Comparison of ENCODE assay signal across 11 mouse cellular contexts in genomic region chr5:113120741-113121590, GRCm38 (mm10). TPM values are rescaled to one million over a fixed set of nuclear protein-coding genes. Genes with fewer than 3 reads are reported as not detected.
A peak's percentile ranks its signal among the peaks of the same experiment; 100 is the strongest.
DNase-seq lines count a peak whose midpoint lies in the region; ATAC-seq and TF ChIP-seq lines count a peak whose summit lies in the region.
"Had no signal": no experiment of that assay in that cellular context is flagged by ENCODE, and none has a peak within 500 bp of the region (broad histone marks: within the 10 kb centered on the region; RNA-seq: fewer than 3 reads in every experiment).

No protein-coding gene starts in this region.

- H3K9ac ChIP-seq in heart, embryonic 13.5 days = peak overlapping the region; percentile 12
- H3K9ac ChIP-seq in lung, embryonic 14.5 days = no peak overlapping the region
- no peak overlapping the region for H3K9ac ChIP-seq in embryonic facial prominence, embryonic 13.5 days
- H3K9ac ChIP-seq in limb, embryonic 14.5 days (ENCODE audit: low read depth, low read length, severe bottlenecking) = 0 out of 2 replicates have a peak overlapping the region, but pooled peaks have one; percentile 2

- no peak for TF ChIP-seq POLR2A in limb, embryonic 14.5 days (IDR thresholded peaks at IDR 0.05; ENCODE audit: borderline replicate concordance, extremely low read depth, insufficient read depth, insufficient read length)

- ATAC-seq in heart, embryonic 13.5 days (ENCODE audit: extremely low read depth, insufficient number of reproducible peaks, low FRiP score, low TSS enrichment) = no peak
- peak; percentile 59; the same call in 1 of the 2 replicates for ATAC-seq in lung, embryonic 14.5 days (ENCODE audit: insufficient read depth)
- peak; percentile 33; the same call in 1 of the 2 replicates for ATAC-seq in embryonic facial prominence, embryonic 13.5 days (ENCODE audit: insufficient number of reproducible peaks, insufficient read depth, low FRiP score, low TSS enrichment, low read depth)
- peak; percentile 70; the same call in 1 of the 2 replicates for ATAC-seq in limb, embryonic 14.5 days (ENCODE audit: low FRiP score, low read depth)
- ATAC-seq in monocyte, adult 5-6 weeks (replicated peaks; ENCODE audit: insufficient number of reproducible peaks, low FRiP score, low TSS enrichment, poor library complexity, severe bottlenecking) = no peak

- TF ChIP-seq CTCF in lung, embryonic 14.5 days (IDR thresholded peaks at IDR 0.05; ENCODE audit: low read depth) = no peak

- H3K4me1 ChIP-seq in heart, embryonic 13.5 days = peaks cover 88% of the 10 kb centered on the region
- H3K4me1 ChIP-seq in lung, embryonic 14.5 days (ENCODE audit: insufficient read depth) = peaks cover 18% of the 10 kb centered on the region; the same call in 1 of the 2 replicates
- H3K4me1 ChIP-seq in embryonic facial prominence, embryonic 13.5 days = peaks cover 52% of the 10 kb centered on the region
- H3K4me1 ChIP-seq in limb, embryonic 14.5 days (ENCODE audit: control insufficient read depth, insufficient read depth, low read length) = peaks cover 40% of the 10 kb centered on the region

- H3K27ac ChIP-seq in heart, embryonic 13.5 days (replicated peaks) = peak overlapping the region; percentile 61; the same call in 1 of the 2 replicates
- H3K27ac ChIP-seq in lung, embryonic 14.5 days (ENCODE audit: low read depth) = peak overlapping the region; percentile 68; the same call in 1 of the 2 replicates
- H3K27ac ChIP-seq in embryonic facial prominence, embryonic 13.5 days = peak overlapping the region; percentile 73
- H3K27ac ChIP-seq in limb, embryonic 14.5 days (replicated peaks; ENCODE audit: low read depth, low read length) = peak overlapping the region; percentile 73

- DNase-seq in heart, postnatal 25 days (ENCODE audit: low spot score) = no peak
- DNase-seq in lung, embryonic 14.5 days = no peak
- DNase-seq in lung, postnatal 14 days = no peak
- DNase-seq in limb, embryonic 14.5 days (ENCODE audit: low spot score) = no peak
- no peak for DNase-seq in cerebellum, adult 11-12 months
- DNase-seq: kidney, adult 8-10 months had no signal

- H3K9me3 ChIP-seq in heart, embryonic 13.5 days = no peaks in the 10 kb centered on the region
- H3K9me3 ChIP-seq in lung, embryonic 14.5 days (ENCODE audit: low read depth, low read length) = no peaks in the 10 kb centered on the region
- 0 out of 2 replicates have a peak, but pooled peaks cover 2% of the 10 kb centered on the region for H3K9me3 ChIP-seq in embryonic facial prominence, embryonic 13.5 days
- no peaks in the 10 kb centered on the region for H3K9me3 ChIP-seq in limb, embryonic 14.5 days (ENCODE audit: control insufficient read depth, low read length)

- intact Hi-C loops in heart, postnatal 25 days (cut with DNase I) = no loop called here

- H3K36me3 ChIP-seq in heart, embryonic 13.5 days = peaks cover 6% of the 10 kb centered on the region; the same call in 1 of the 2 replicates
- H3K36me3 ChIP-seq in lung, embryonic 14.5 days (ENCODE audit: insufficient read depth) = no peaks in the 10 kb centered on the region
- no peaks in the 10 kb centered on the region for H3K36me3 ChIP-seq in embryonic facial prominence, embryonic 13.5 days
- H3K36me3 ChIP-seq in limb, embryonic 14.5 days (ENCODE audit: control insufficient read depth, insufficient read depth, low read length) = no peaks in the 10 kb centered on the region

- H3K4me3 ChIP-seq in heart, embryonic 13.5 days = no peak overlapping the region
- no peak overlapping the region for H3K4me3 ChIP-seq in lung, embryonic 14.5 days (ENCODE audit: low read depth, low read length)
- H3K4me3 ChIP-seq in embryonic facial prominence, embryonic 13.5 days = no peak overlapping the region
- H3K4me3 ChIP-seq in limb, embryonic 14.5 days (replicated peaks; ENCODE audit: low read length) = no peak overlapping the region
- H3K4me3 ChIP-seq: left cerebral cortex, adult 2 months had no signal

- WGBS in heart, embryonic 13.5 days = 29% methylated on average over 15 of the region's 15 CpGs
- WGBS in lung, embryonic 14.5 days = 18% methylated on average over 15 of the region's 15 CpGs
- 14% methylated on average over 15 of the region's 15 CpGs for WGBS in embryonic facial prominence, embryonic 13.5 days
- 2% methylated on average over 15 of the region's 15 CpGs for WGBS in limb, embryonic 14.5 days

- H3K4me2 ChIP-seq in heart, embryonic 13.5 days = no peak overlapping the region
- H3K4me2 ChIP-seq in lung, embryonic 14.5 days = no peak overlapping the region
- H3K4me2 ChIP-seq in embryonic facial prominence, embryonic 13.5 days = peak overlapping the region; percentile 31
- H3K4me2 ChIP-seq in limb, embryonic 14.5 days (replicated peaks; ENCODE audit: low read depth, low read length, severe bottlenecking) = 0 out of 2 replicates have a peak overlapping the region, but pooled peaks have one; percentile 13

- no peaks in the 10 kb centered on the region for H3K27me3 ChIP-seq in heart, embryonic 13.5 days (replicated peaks)
- H3K27me3 ChIP-seq in lung, embryonic 14.5 days (ENCODE audit: insufficient read depth, low read length) = no peaks in the 10 kb centered on the region
- H3K27me3 ChIP-seq in embryonic facial prominence, embryonic 13.5 days = no peaks in the 10 kb centered on the region; the same call in 1 of the 2 replicates
- H3K27me3 ChIP-seq in limb, embryonic 14.5 days (ENCODE audit: control insufficient read depth, insufficient read depth, low read length) = no peaks in the 10 kb centered on the region

RNA-seq across cellular contexts. Expression of gene Crybb3, which starts 39.6 kb away (rescaled TPM):
- polyA plus RNA-seq in heart, embryonic 13.5 days (2015; fragmentation: Nextera tagmentation; extraction: Ambion mirVana) = 0.86 and 0.93 TPM in 2 replicates
- 1 to 10 TPM; 1.3 to 2.0 TPM for total RNA-seq in heart, postnatal 25 days (2021)
- 0.46 and 1.1 TPM in 2 replicates for polyA plus RNA-seq in lung, embryonic 14.5 days (2014; fragmentation: Nextera tagmentation; extraction: Ambion mirVana)
- polyA plus RNA-seq in embryonic facial prominence, embryonic 13.5 days (2015; fragmentation: Nextera tagmentation; extraction: Ambion mirVana) = 1.3 and 2.5 TPM in 2 replicates
- 4.3 and 4.6 TPM in 2 replicates for polyA plus RNA-seq in limb, embryonic 14.5 days (2012; rRNA removed)
- polyA plus RNA-seq in limb, embryonic 14.5 days (2014; fragmentation: Nextera tagmentation; extraction: Ambion mirVana) = 0.67 and 0.72 TPM in 2 replicates
- total RNA-seq in monocyte, adult 5-6 weeks (2017) = not detected in 3 replicates
- total RNA-seq: neutrophil, adult 5-6 weeks had no signal

RNA-seq across cellular contexts. Expression of gene Crybb2, which starts 51.0 kb away (rescaled TPM):
- polyA plus RNA-seq in heart, embryonic 13.5 days (2015; fragmentation: Nextera tagmentation; extraction: Ambion mirVana) = not detected in 2 replicates
- not detected for total RNA-seq in heart, postnatal 25 days (2021)
- polyA plus RNA-seq in lung, embryonic 14.5 days (2014; fragmentation: Nextera tagmentation; extraction: Ambion mirVana) = not detected in 2 replicates
- polyA plus RNA-seq in embryonic facial prominence, embryonic 13.5 days (2015; fragmentation: Nextera tagmentation; extraction: Ambion mirVana) = not detected in 2 replicates
- polyA plus RNA-seq in limb, embryonic 14.5 days (2012; rRNA removed) = not detected in 2 replicates
- polyA plus RNA-seq in limb, embryonic 14.5 days (2014; fragmentation: Nextera tagmentation; extraction: Ambion mirVana) = not detected in 2 replicates
- total RNA-seq in monocyte, adult 5-6 weeks (2017) = not detected in 3 replicates
- total RNA-seq: left cerebral cortex, adult 2 months; neutrophil, adult 5-6 weeks had no signal

Comparison
In these comparisons a context has a peak if more than half of its experiments do, and no peak if none do; other contexts are left out.
1. ATAC-seq: peak in lung, embryonic 14.5 days (single experiment), embryonic facial prominence, embryonic 13.5 days (single experiment) and limb, embryonic 14.5 days (single experiment); none in heart, embryonic 13.5 days (single experiment) and monocyte, adult 5-6 weeks (single experiment).
2. H3K4me2 ChIP-seq: peak in embryonic facial prominence, embryonic 13.5 days (single experiment) and limb, embryonic 14.5 days (single experiment); none in heart, embryonic 13.5 days (single experiment) and lung, embryonic 14.5 days (single experiment).
3. H3K9ac ChIP-seq: peak in heart, embryonic 13.5 days (single experiment) and limb, embryonic 14.5 days (single experiment); none in lung, embryonic 14.5 days (single experiment) and embryonic facial prominence, embryonic 13.5 days (single experiment).
4. Peak in every context shown above with its lines, with median percentiles within 50 percentile points of each other: H3K27ac ChIP-seq.